Mouse (Mus musculus) C2C12 (cell line): ENCODE results near the gene 2010111I01Rik. TPM values are rescaled to one million over a fixed set of nuclear protein-coding genes. Genes with fewer than 3 reads are reported as not detected.

Experiments
- H3K27me3 ChIP-seq: one replicate; pipeline ENCODE4 v1.6.1; 2011; ENCODE audit not compliant: control insufficient read depth, insufficient read depth, insufficient read length
- H3K36me3 ChIP-seq: one replicate; pipeline ENCODE4 v1.6.1; 2011; ENCODE audit not compliant: control insufficient read depth, insufficient read depth
- H3K4me3 ChIP-seq: one replicate; pipeline ENCODE4 v1.5.1; 2011; ENCODE audit warnings: mild to moderate bottlenecking, control low read depth; ENCODE audit not compliant: poor library complexity, insufficient read depth, severe bottlenecking
- H3K79me2 ChIP-seq: one replicate; pipeline ENCODE4 v1.6.1; 2011; ENCODE audit not compliant: control insufficient read depth, insufficient read depth
- H3K79me3 ChIP-seq: one replicate; pipeline ENCODE4 v1.6.1; 2011; ENCODE audit warnings: low read depth, control low read depth
- H3ac ChIP-seq: one replicate; pipeline ENCODE3; 2011; ENCODE audit warnings: low read depth; ENCODE audit not compliant: control insufficient read depth, insufficient read length
- CEBPB ChIP-seq: IDR thresholded peaks from one replicate; pipeline ENCODE4 v1.6.1; 2011; ENCODE audit warnings: low read depth, mild to moderate bottlenecking, control low read depth, moderate library complexity
- CTCF ChIP-seq: IDR thresholded peaks from one replicate; pipeline ENCODE4 v1.5.1; 2011; ENCODE audit not compliant: control insufficient read depth, insufficient read depth, insufficient read length
- FOSL1 ChIP-seq: IDR thresholded peaks from one replicate; pipeline ENCODE4 v1.8.0; 2011; ENCODE audit warnings: mild to moderate bottlenecking, low read length; ENCODE audit not compliant: poor library complexity, insufficient read depth, severe bottlenecking
- MAX ChIP-seq: IDR thresholded peaks from one replicate; pipeline ENCODE4 v1.6.1; 2011; ENCODE audit warnings: mild to moderate bottlenecking, control low read depth
- MYOD1 ChIP-seq: IDR thresholded peaks from one replicate; pipeline ENCODE4 v1.6.1; 2011; ENCODE audit warnings: low read depth; ENCODE audit not compliant: control insufficient read depth, insufficient read length
- MYOG ChIP-seq: IDR thresholded peaks from one replicate; pipeline ENCODE4 v1.6.1; 2011; ENCODE audit not compliant: control insufficient read depth, insufficient read length; ENCODE audit errors: extremely low read depth
- USF1 ChIP-seq: IDR thresholded peaks from one replicate; pipeline ENCODE4 v1.6.1; 2011; ENCODE audit warnings: low read depth, mild to moderate bottlenecking, control low read depth, moderate library complexity
- polyA plus RNA-seq: library from polyadenylated mRNA; unstranded; fragments of >200 nt; fragmentation: generic; extraction: Trizol; gene quantifications from one replicate; pipeline ENCODE4 v1.2.1, GENCODE M21; 2012; ENCODE audit warnings: missing spikeins

2010111I01Rik gene
- polyA plus RNA-seq, 1 experiment = 91.7 TPM

DNA sequence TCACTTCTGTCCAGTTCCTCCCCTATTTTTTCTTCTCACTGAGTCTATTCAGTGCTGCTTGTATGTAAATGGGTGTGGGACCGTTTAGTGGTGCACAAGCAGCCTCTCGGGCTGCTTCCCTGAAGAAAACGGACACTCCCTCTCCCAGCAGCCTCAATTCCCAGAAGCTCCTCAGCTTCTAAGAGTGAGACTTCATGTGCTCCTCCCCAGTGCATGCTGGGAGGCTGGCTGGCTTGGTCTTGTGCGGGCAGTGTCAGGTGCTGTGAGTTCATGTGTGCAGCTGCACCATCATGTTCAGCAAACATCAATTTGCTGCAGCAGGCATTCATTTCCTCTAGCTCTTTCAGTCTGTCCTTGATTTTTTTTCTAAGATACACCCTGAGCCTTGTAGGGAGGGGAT lies 70.0 kb downstream of the 2010111I01Rik start:
- Histone ChIP-seq H3K79me2 (no peaks in the 10 kb centered on the region), H3K36me3 (no peaks in the 10 kb centered on the region), H3K27me3 (no peaks in the 10 kb centered on the region), H3K4me3 (no peak overlapping the region), H3K79me3 (no peaks in the 10 kb centered on the region), H3ac (no peak overlapping the region)
- no peak for TF ChIP-seq MAX
- no peak for TF ChIP-seq CEBPB
- no peak for TF ChIP-seq CTCF
- no peak for TF ChIP-seq MYOG
- TF ChIP-seq USF1 = no peak
- no peak for TF ChIP-seq FOSL1
- no peak for TF ChIP-seq MYOD1

DNA sequence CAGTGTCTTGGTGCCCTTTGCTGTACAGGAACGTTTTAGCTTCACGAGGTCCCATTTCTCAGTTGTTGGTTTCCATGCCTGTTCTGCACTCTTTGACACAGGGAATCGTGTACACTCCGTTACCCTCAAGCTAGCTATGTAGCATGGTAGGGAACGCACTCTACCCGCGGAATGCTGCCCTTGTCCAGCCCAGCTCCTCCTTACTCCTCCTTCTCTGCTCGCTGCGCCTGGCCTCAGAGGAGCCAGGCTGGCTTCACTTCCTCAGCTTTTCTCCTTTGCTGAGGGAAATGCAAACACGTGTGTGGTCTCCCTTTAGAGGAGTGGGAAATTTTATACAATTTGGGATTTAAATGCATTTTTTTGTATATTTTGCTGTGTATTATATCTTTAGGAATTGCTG lies 73.2 kb downstream of the 2010111I01Rik start:
- Histone ChIP-seq H3K36me3 (no peaks in the 10 kb centered on the region), H3K27me3 (no peaks in the 10 kb centered on the region), H3ac (no peak overlapping the region), H3K4me3 (no peak overlapping the region), H3K79me3 (no peaks in the 10 kb centered on the region), H3K79me2 (no peaks in the 10 kb centered on the region)
- TF ChIP-seq CTCF (no peak), USF1 (no peak), MAX (no peak), MYOG (no peak), CEBPB (no peak), MYOD1 (no peak), FOSL1 (no peak)

DNA sequence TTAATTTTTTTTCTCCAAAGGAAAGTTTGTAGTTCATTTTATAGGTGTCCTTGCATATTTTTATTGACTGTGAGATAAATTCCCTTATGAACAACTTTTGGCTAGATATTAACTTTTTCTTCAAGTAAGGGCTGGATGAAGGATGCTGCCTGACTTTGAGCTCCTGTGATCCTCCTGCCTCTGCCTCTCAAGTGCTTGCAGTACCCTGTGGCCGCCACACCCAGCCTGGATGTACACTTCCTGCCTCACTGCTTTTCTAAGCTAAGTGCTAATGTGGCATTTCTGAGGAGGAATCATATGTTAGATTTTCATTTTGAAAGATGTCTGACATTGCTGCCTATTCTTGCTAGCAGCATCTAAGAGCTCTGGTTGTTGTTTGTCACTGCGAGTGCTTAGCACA lies 73.7 kb downstream of the 2010111I01Rik start:
- H3K79me2 ChIP-seq = no peaks in the 10 kb centered on the region
- no peaks in the 10 kb centered on the region for H3K27me3 ChIP-seq
- no peaks in the 10 kb centered on the region for H3K79me3 ChIP-seq
- no peak overlapping the region for H3ac ChIP-seq
- H3K36me3 ChIP-seq = no peaks in the 10 kb centered on the region
- no peak for TF ChIP-seq CTCF
- TF ChIP-seq MYOD1 = no peak
- TF ChIP-seq MYOG = no peak
- TF ChIP-seq MAX = no peak
- no peak for TF ChIP-seq FOSL1
- TF ChIP-seq USF1 = no peak
- TF ChIP-seq CEBPB = no peak
- no peak overlapping the region for H3K4me3 ChIP-seq

DNA sequence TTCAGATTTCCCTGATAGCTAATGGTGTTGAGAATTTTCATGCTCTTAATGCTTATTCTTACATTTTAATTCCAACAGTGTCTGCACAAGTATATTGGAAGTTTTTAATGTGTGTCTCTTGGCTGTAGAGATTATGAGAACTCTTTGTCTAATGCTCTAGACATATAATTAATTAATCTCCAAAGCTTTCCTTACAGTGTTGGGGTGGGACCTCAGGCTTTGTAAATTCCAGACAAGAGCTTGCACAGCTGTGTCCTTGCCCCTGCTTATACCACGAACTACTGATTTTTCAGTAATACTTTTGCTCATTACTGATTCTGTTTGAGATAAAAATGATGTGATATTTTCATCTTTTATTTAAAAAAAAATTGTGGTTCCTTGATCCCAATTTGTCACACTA lies 74.2 kb downstream of the 2010111I01Rik start:
- H3ac ChIP-seq = no peak overlapping the region
- no peaks in the 10 kb centered on the region for H3K36me3 ChIP-seq
- no peaks in the 10 kb centered on the region for H3K79me2 ChIP-seq
- H3K4me3 ChIP-seq = no peak overlapping the region
- H3K79me3 ChIP-seq = no peaks in the 10 kb centered on the region
- no peaks in the 10 kb centered on the region for H3K27me3 ChIP-seq
- TF ChIP-seq MYOD1 (no peak), MAX (no peak), USF1 (no peak), CEBPB (no peak), CTCF (no peak), MYOG (no peak), FOSL1 (no peak)

DNA sequence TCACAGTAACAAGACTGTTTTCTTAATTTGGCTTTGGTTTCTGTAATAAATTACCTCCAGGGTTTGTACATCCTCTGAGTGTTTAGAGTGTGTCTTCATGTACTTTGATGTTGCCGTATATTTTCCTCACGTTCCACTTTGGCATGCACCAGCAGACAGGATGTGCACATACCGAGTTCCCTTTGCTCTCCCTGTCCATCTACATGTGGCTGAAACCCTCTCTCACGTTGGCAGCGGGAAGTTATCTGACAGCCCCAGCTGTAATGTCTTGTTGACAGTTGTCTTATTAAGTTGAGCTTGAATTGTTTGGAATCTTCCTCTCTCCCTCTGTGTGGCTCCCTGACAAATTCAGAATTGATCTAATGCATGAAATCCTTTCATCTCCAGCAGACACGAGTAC lies 74.6 kb downstream of the 2010111I01Rik start:
- H3K79me3 ChIP-seq = no peaks in the 10 kb centered on the region
- H3K27me3 ChIP-seq = no peaks in the 10 kb centered on the region
- no peak overlapping the region for H3K4me3 ChIP-seq
- TF ChIP-seq MYOG = no peak
- no peak for TF ChIP-seq CTCF
- TF ChIP-seq FOSL1 = no peak
- no peak for TF ChIP-seq USF1
- no peak for TF ChIP-seq CEBPB
- TF ChIP-seq MAX = no peak
- TF ChIP-seq MYOD1 = no peak
- no peak overlapping the region for H3ac ChIP-seq
- no peaks in the 10 kb centered on the region for H3K36me3 ChIP-seq
- no peaks in the 10 kb centered on the region for H3K79me2 ChIP-seq

DNA sequence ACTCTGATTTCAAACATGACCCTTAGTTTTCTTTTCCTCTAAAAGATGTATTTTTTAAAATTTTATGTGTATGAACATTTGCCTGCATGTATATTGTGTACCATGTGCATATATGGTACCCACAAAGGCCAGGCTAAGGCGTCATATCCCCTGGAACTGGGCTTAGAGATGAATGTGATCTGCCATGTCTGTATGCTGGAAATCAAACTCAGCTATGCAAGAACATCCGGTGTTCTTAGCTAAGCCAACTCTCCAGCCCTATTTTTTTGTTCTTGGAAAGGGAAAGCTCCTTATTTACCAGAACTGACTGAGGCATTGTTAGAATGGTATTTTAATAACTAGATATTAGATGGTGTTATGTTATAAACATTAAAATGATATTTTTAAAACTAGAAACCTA lies 75.2 kb downstream of the 2010111I01Rik start:
- H3K79me3 ChIP-seq = no peaks in the 10 kb centered on the region
- no peaks in the 10 kb centered on the region for H3K36me3 ChIP-seq
- no peaks in the 10 kb centered on the region for H3K27me3 ChIP-seq
- H3K79me2 ChIP-seq = no peaks in the 10 kb centered on the region
- no peak overlapping the region for H3K4me3 ChIP-seq
- TF ChIP-seq MAX = no peak
- H3ac ChIP-seq = no peak overlapping the region
